Mouse (Mus musculus) adrenal gland, postnatal 4 days (tissue): ENCODE results near the gene Trim15. TPM values are rescaled to one million over a fixed set of nuclear protein-coding genes. Genes with fewer than 3 reads are reported as not detected.
A peak's percentile ranks its signal among the peaks of the same experiment; 100 is the strongest.

ENCODE experiments used
- DNase-seq, 2 experiments: peaks; one replicate each; pipeline ENCODE4 v3.0.0; 2021 to 2022; ENCODE audit warnings: low spot score in 2 of 2, mixed read lengths in 2 of 2
- total RNA-seq, 2 experiments: library from RNA; stranded (reverse); gene quantifications; 2 replicates each; pipeline ENCODE4 v1.2.3; 2021

Gene Trim15
- total RNA-seq, 2 experiments from 2014 or later: not detected

- DNase-seq: no peak
Observed at GRCm38 (mm10) chr17:36832694-36833093, 34.3 kb downstream of the Trim15 start.

- DNase-seq: no peak
Observed at GRCm38 (mm10) chr17:36830470-36830869, 36.5 kb downstream of the Trim15 start.

GRCm38 (mm10) chr17:36828488-36828887 is 38.5 kb downstream of the Trim15 start:
- DNase-seq: no peak

GRCm38 (mm10) chr17:36826002-36826401 is 41.0 kb downstream of the Trim15 start:
- DNase-seq: peak in 1 of 2 experiments; percentile 59

GRCm38 (mm10) chr17:36825525-36825924 is 41.5 kb downstream of the Trim15 start:
- no peak for DNase-seq

- DNase-seq: no peak
Observed at GRCm38 (mm10) chr17:36824005-36824404, 43.0 kb downstream of the Trim15 start.

- no peak for DNase-seq
Observed at GRCm38 (mm10) chr17:36811871-36812270, 55.1 kb downstream of the Trim15 start, which contains the start of gene H2-M10.6. H2-M10.6 (plus strand) TSS chr17:36812171.

Other genes starting within 250 kb of the Trim15 start
- not detected for gene H2-M9, start 224.5 kb downstream of the Trim15 start, total RNA-seq
- not detected for gene H2-M1, start 195.0 kb downstream of the Trim15 start, total RNA-seq
- not detected for gene H2-M10.5, start 94.3 kb downstream of the Trim15 start, total RNA-seq
- gene H2-M10.6, start 55.0 kb downstream of the Trim15 start, total RNA-seq: not detected
- gene Trim26, start 30.1 kb downstream of the Trim15 start, total RNA-seq: 10 to 100 TPM; 71.3 to 77.9 TPM
- 1 to 10 TPM; 5.0 to 9.9 TPM for gene Trim10, start 2.4 kb upstream of the Trim15 start, total RNA-seq
- under 1 TPM in 1 of 2 experiments, not detected in 1; 0.17 TPM for gene Trim40, start 22.9 kb upstream of the Trim15 start, total RNA-seq
- gene Trim31, start 30.9 kb upstream of the Trim15 start, total RNA-seq: not detected
- 1 to 10 TPM in 1 of 2 experiments, under 1 TPM in 1; 0.31 to 1.1 TPM for gene Rnf39, start 75.7 kb upstream of the Trim15 start, total RNA-seq
- 10 to 100 TPM; 63.6 to 65.1 TPM for gene Ppp1r11, start 84.5 kb upstream of the Trim15 start, total RNA-seq
- 10 to 100 TPM; 35.8 to 41.6 TPM for gene Znrd1, start 91.3 kb upstream of the Trim15 start, total RNA-seq
- 1 to 10 TPM; 7.4 to 7.8 TPM for gene Znrd1as, start 91.4 kb upstream of the Trim15 start, total RNA-seq
- gene 2410137M14Rik, start 114.0 kb upstream of the Trim15 start, total RNA-seq: not detected
- under 1 TPM; 0.56 to 0.62 TPM for gene H2-M5, start 122.3 kb upstream of the Trim15 start, total RNA-seq
- 10 to 100 TPM; 12.7 to 18.0 TPM for gene Zfp57, start 134.0 kb upstream of the Trim15 start, total RNA-seq
- gene Mog, start 156.2 kb upstream of the Trim15 start, total RNA-seq: not detected
- 10 to 100 TPM; 68.2 TPM for gene Gabbr1, start 178.8 kb upstream of the Trim15 start, total RNA-seq
- gene Olfr90, start 221.3 kb upstream of the Trim15 start, total RNA-seq: under 1 TPM in 1 of 2 experiments, not detected in 1; 0.14 TPM
- gene Olfr91, start 231.1 kb upstream of the Trim15 start, total RNA-seq: not detected